Mouse (Mus musculus): ENCODE measurements at regions not wholly inside any gene's neighbourhood (a gene's known extent, or its start where the extent isn't known, plus 50 kb on each side); places are given as distances from the start of the nearest gene placed in this dataset.
A peak's percentile ranks its signal among the peaks of the same experiment; 100 is the strongest.

DNA sequence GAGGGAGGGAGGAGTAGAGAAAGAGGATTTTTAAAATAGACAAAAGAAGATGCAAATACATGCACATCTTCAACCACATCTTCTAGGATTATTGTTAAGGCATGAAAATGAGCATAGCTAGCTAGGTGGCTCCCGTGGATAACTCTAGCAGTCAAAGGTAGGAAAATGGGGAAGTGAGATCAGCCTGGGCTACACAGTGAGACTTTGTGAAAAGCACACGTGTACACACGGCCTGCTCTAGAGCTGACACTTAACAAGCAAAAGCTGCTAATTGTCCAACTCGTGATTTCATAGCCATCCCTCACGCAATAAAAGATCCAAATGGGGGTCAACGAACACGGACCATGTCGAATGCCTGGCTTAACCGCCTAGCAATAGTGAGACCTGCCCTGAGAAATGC lies 642.0 kb upstream of the Sox9 start:
- DNase-seq (ENCODE audit: low spot score in 2 of 2), result no peak
- intact Hi-C loops (cut with DNase I), result no loop called here

DNA sequence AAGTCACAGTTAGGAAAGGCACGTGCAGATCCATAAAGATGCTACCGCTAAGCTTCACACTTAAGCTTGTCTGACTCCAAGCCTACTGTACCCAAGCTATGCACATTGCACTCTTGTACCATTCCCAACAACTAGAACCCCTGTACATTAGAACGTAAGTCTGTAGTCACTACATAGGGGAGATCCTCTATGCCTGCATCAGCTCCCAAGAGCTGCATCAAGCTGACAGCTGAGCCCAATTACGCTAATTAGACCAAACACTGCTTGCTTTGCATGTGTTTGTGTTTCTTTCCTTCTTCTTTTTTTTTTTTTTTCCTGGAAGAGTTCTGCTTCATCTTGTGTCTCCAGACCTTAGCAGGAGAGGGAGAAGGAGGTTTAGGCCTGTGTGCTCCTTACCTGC lies 641.5 kb upstream of the Sox9 start:
- DNase-seq (ENCODE audit: low spot score in 2 of 2), result no peak
- intact Hi-C loops (cut with DNase I), result no loop called here

DNA sequence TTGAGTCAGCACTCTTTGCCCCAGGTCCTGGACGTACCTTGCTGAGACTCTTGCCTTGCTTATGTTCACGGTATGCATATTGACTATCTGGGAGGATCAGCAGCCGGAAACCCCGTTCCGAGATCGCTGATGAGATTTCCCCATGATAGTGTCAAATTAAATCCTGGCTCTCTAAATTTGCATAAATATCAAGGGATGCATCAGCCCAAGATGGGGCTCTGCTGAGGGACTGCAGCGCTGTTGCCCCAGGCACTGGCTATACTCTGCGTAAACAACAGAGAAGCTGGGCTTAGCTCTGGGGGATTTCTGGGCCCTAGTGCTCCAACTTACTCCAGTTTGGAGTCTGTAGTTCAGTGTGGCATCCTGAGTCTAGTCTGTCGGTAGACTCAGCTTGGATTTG lies 641.1 kb upstream of the Sox9 start:
- no peak for DNase-seq (ENCODE audit: low spot score in 2 of 2)
- intact Hi-C loops (cut with DNase I), result no loop called here

DNA sequence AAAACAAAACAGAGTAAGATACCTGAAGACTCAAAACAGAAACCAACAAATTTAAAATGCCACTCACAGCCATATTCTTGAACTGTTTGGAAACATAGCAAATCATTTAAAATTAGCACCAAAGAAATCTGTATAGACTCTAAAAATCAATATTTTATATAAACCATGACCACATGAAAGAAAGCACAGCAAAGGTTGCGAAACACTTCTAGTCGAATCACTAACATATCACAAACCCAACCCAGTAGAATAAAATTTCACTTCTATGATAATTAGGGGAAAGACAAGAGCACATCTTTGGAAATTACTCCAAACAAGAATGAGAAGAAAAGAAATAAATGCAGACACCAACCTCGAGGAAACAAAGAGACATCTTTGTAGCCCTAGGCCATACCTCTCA lies 630.0 kb upstream of the Sox9 start:
- intact Hi-C loops (cut with DNase I), result no loop called here
- no peak for DNase-seq (ENCODE audit: low spot score in 2 of 2)

DNA sequence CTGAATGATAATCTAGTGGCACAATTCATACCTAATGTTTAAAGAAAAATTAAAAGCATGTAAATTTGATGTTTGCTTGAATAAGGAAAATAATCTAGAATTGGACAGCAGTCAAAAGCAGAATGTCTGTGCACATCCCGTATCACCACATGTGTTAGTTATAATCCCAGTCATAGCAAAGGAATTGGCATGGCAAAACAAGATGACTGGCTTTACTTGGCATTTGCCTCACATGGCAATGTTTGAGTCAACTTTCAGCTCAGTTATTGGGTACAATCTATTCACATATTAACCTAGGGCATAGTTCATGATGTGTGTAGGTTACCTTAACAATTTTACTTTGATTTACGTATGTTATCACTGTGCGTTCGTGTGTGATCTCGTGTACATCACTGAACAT lies 628.8 kb upstream of the Sox9 start:
- intact Hi-C loops (cut with DNase I), result no loop called here
- no peak for DNase-seq (ENCODE audit: low spot score in 2 of 2)

DNA sequence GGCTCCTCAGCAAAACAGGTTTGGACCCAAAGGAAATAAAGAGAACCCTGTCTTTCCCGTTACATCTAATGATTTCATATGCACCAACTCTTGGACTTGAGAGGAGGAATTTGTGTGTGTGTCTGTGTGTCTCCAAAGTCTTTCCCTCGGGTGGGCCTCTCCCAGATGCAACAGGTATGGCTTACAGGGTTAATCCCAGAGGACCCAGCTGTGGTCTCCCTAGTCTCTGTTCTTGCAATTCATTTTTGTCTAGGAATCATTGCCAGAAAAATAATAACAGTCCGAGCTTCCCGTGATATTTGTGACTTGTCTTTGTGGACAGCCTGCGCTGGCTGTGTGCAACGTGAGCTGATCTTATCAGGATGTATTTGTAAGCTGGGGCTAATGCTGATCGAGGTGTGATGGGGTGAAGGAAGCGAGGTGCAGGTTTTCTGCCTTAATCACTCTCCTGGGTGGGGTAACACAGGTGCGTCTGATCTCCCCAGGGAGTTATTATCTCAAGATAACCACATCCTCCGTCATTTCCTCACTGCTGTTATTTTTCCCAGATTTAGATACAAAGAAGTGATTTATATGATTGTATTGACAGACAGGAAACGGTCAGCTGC lies 627.2 kb upstream of the Sox9 start:
- intact Hi-C loops (cut with DNase I), result no loop called here
- DNase-seq (ENCODE audit: low spot score in 2 of 2), result no peak

DNA sequence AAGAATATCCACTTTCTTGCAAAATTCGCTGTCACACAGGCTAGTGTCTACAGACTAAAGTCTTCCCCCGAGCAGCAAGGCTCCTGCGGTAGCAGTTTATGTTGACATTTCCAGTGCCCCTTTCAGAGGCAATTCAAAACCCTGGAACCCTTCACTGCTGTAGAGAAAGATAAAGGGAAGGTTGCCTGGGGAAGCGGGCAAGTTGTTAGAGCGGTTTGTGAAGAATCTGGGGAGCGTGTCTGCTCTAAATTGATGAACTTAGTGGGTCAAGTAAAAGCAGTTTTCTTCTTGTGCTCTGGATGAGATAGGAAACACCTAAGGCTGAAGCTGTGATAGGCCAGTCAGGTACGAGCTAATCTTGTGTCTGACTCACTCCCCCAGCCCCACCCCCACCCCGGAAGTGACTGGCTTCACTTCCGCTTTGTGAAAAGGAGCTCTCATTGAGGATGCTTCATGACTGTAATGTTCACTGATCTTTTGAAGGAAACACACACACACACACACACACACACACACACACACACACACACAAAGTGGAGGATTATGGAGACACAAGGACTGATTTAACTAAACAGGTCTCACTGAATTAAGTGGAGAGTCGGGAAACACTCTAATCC lies 626.6 kb upstream of the Sox9 start:
- DNase-seq (ENCODE audit: low spot score in 2 of 2), result no peak
- intact Hi-C loops (cut with DNase I), result no loop called here

DNA sequence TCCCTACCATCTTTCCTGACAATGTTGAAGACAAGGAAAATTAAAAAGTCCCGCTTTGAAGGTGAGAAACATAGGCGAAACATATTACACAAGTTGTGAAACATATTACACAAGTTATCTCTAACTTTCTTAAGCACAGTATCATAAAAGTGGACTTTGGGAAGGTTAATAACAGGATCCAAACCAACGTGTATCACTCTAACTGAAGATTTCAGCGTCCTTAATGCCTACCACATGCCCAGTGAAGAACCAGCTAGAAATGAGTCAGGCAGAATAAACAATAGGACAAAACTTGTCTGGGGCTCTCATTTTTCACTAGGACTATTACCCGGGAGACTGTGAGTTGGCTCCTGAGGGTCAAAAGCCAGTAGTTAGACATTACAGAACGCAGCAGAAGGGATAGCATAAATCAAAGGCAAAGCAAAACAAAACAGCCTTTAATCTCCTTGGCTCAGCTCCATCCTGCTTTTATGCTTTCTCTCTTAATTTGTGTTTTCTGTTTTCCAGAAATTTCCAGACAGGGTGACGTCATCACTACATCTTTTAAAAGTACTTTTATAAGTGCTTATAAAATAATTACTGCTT lies 618.3 kb upstream of the Sox9 start:
- intact Hi-C loops (cut with DNase I), result no loop called here

DNA sequence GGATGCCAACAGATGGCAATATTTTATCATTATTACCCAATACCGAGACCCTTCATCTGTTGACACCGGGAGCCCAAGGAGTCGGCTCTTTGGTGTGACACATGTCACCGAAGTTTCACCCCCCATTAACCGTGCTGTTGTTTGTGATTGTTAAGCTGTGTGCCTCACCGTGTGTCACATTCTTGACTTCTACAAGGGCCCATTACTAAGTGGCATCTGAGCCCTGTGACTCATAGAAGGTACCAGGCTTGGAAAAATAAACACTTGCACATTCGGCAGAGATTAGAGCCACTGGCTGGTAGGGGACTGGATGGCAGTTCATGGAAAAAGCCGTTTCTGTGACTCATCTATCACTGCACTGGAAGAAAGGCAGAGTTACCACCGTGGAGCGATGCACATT lies 608.4 kb upstream of the Sox9 start:
- no peak for DNase-seq (ENCODE audit: low spot score in 2 of 2)
- intact Hi-C loops (cut with DNase I), result no loop called here

More for the DNA sequence above, 618.3 kb upstream of the Sox9 start:
- DNase-seq (ENCODE audit: low spot score in 2 of 2), result no peak

DNA sequence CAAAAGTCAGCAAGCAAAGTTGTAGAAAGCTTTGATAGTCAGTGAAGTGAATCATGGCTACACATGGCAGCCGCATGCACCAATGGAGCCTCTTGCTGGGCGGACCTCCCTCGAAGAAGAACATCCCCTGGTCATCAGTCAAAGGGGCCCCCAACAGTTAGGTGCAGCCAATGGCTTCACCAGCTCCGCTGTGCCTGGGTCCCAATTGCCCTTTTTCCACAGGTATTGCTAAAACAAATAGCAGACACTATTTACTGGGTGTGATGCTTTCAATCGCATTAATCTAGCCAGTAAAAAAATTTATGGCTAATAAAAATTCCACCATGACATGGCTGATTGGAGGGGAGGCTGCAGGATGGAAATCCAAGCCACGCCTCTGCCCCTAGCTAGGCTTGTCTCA lies 606.7 kb upstream of the Sox9 start:
- DNase-seq (ENCODE audit: low spot score in 2 of 2), result no peak
- intact Hi-C loops (cut with DNase I), result no loop called here

DNA sequence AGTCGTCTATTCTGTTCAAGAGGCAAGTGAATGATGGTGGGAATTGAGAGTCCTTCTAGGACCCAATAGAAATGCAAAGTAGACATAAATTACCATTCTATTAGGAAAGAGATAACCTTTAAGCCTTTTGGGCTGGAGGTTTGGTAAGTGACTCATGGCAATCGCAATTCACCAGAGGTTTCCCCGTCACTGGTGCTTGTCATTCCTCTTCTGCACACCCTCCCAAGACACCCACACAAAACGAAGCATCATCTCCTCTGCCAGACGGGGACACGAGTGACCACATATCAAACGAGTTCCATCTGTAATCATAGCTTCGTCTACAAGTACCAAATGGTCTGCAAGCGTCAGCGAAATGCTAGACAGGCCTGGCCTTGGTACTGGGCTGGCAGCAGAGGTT lies 601.4 kb upstream of the Sox9 start:
- peak in 1 of 2 experiments; percentile 4 for DNase-seq (ENCODE audit: low spot score in 2 of 2)
- intact Hi-C loops (cut with DNase I), result no loop called here

DNA sequence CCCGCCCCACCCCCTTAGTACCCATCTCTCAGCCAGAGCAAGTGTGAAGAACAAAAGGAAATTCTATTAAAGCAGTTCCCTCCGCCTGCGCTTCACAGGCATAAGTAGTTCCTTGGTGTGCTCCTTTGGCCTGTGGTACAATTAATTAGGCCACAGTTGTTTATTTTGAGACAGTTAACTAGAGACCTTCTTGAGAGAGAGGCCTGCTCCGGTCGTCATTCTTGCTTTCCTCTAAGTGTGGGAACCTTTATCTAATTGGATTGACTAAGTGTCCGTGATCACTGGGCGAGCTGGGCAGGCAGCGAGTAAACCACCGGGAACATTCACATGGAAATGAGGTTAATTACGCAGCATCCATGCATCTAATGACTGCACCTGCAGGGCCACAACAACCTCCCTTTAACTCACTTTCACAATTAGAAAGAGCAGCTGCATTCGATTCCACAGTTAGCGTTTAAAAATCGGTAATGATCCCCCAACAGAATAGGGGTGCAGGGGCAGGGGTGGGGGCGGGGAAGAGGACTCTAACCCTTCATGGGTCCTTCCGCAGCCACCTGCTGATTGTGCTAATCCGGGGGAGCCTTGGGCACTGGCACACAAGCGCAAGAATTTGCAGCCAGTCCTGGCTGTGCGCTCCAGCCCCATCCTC lies 584.3 kb upstream of the Sox9 start:
- intact Hi-C loops (cut with DNase I), result no loop called here
- DNase-seq (ENCODE audit: low spot score in 2 of 2), result no peak

DNA sequence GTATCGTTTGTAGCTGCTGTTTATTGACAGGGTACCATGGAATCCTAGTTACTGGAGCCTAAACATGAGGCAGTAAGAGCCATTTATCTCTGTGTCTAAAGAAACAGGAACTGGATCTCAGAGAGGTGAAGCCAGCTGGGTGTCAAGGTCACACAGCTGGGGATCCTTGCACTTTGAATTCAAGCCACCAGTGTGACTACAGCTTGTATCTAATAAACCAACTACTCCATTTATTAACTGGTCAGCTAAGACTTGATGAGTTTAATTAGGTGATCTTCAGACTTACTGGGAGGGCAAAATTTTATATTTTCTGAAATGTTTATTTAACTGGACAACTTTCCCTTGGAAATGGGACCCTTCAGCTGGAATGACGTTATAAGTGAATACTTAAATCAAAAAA lies 577.5 kb upstream of the Sox9 start:
- no peak for DNase-seq (ENCODE audit: low spot score in 2 of 2)
- intact Hi-C loops (cut with DNase I), result loop anchor here (10.0 kb wide), 1 partner anchor 960 kb away; no protein-coding TSS in a partner anchor

DNA sequence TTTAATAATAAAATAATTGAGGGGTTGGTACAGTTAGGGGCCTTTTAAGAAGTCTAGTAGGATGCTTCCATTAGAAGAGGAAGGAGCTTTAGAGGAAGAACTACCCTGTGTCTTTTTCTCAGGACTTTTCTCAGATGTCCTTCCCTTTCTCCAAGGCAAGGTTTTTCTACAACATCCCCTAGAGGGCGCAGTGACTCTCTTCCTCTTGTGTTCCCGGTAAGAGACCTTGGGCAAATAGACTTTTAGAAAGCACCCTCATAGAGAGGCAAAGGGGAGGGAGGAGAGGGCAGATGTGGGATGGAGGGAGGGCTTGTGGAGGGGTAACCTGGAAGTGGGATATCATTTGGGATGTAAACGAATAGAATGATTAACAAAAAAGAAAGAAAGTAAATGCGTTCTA lies 572.6 kb upstream of the Sox9 start:
- intact Hi-C loops (cut with DNase I), result loop anchor here (10.0 kb wide), 1 partner anchor 955 kb away; no protein-coding TSS in a partner anchor
- peak; percentile 36 to 46 for DNase-seq (ENCODE audit: low spot score in 2 of 2)

DNA sequence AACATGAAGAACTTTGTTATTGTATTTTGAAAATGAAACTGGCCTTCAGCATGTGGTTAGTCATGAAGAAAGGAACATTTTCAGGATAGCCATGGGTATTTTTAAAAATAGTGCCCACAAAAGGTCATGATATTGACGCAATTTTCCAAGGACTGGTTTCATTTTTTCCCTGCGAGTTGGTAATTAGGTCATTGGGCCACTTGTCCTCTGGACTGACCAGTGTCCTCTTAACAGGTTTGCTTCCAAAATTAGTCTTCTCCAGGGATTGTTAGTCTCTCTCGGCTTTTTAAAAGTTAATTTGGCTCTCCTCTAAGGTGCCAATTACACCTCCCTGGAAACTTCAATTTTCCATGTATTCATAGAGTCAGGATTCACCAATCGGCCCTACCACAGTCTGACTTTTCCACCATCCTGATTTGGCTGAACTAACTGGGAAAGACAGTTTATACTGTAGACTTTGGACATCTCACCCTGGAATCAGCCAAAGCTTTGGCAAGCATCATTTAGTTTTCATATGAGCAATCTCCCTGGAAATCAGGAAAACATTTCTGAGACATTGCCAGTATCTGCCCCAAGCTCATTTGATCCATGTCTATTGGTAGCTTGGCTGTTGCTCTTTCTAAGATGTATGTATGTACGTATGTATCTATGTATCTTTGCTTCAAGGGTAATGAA lies 562.8 kb upstream of the Sox9 start:
- intact Hi-C loops (cut with DNase I), result no loop called here
- DNase-seq (ENCODE audit: low spot score in 2 of 2), result no peak

DNA sequence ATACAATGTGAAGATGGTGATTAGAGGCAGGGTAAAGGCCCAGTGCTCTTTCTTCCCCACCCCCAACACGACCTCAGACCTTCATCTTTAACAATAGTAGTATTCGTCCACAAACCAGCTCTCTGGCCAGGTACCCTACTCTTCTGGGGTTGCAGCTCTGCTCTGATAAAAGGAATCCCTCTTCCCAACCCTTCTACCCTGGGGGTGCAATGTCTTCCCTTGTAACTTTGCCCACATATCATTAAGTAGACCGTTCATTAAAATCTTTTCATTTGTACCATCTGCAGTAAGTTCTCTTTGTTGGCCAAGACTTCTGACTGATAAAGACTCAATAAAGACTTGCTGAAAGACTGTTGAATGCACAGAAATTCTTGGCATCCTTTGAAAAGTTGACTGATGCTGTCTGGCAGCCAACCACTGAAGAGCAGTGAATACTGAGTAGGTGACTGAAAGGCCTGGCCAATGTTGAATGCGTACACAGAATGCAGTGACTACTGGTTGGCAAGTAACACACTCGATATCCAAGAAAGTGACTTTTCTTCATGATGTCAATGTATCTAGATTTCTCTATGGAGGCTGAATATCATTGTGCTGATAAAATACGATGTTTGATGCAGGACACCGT lies 547.4 kb upstream of the Sox9 start:
- no peak for DNase-seq (ENCODE audit: low spot score in 2 of 2)
- intact Hi-C loops (cut with DNase I), result no loop called here

DNA sequence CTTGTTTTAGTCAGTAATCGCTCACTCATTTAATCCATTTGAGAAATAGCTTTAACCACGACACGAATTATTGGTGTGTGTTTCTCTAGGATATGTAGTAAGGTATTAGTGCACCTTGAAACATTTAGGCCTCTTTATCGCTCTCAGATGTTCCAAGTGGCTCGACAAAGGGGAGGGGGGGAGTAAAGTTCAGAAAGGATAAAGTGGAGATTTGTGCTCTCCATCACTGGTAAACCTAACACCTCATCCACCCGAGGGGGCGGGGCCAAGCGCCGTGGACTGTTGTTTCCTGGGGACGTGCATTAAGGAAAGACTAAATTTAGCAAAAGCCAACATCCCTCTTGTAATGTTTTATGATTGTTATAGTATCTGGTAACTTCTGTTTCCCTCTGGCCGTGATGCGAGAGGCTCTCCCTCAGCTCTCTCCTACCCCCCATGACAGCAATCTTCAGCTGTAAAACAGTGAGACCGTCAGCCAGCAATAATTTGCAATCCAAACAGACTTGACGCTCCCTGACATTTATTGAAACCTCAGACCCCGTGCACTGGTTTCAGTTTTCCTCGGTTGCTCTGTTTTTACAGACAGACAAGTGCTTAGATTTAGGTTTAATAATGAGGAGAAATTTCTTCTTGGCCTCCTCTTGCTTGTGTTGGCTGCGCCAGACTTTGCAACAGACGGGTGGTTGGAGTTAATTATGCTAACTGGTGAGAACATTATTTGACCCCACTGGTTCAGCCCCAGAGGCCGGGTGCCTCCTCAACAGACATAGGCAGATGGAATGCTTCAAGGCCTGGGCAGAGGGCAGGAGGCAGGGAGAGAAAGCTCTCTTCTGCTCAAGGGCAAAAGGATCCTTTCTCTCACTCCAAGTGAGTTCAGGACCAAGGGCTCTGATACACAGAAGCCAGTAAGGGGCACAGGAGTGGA lies 542.8 kb upstream of the Sox9 start:
- intact Hi-C loops (cut with DNase I), result no loop called here

DNA sequence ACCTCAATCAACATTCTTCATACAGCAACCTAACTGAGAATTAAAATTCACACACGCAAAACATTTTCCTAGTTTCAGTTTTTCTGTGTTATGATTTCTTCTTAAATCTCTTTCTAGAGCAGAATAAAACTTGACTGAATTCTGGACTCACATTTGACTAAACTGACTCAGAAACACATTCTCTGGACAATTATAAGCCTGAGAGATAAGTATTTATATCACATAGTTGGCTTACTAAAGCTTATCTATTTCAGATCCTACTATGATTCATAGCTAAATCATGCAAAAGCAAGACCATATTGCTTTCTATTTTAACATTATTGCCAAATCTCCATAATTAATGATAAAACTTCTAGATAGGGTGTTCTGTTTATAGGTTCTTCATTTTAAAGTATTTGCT lies 529.5 kb upstream of the Sox9 start:
- intact Hi-C loops (cut with DNase I), result no loop called here
- no peak for DNase-seq (ENCODE audit: low spot score in 2 of 2)

More for the DNA sequence above, 542.8 kb upstream of the Sox9 start:
- no peak for DNase-seq (ENCODE audit: low spot score in 2 of 2)

DNA sequence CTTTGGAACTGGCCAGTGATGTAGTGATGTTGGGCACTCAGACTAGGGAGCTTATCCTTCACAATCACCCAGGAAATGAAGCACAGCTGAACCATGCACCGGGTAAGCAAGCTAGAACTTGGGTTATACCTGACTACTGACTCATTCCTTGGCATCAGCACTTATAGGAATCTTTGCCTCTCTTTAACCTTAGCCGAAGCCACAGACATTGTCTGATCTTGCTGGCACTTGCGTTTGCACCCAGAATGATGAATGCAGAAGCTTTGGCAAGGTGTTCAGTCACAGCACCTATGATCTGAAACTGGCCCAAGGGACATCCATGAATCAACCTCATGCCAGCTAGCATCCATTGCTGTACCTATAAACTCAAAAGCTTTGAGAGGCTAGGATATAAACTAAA lies 529.0 kb upstream of the Sox9 start:
- intact Hi-C loops (cut with DNase I), result no loop called here
- no peak for DNase-seq (ENCODE audit: low spot score in 2 of 2)
